Mouse (Mus musculus) layer of hippocampus, adult 18-20 months (tissue): ENCODE results near the gene Il23r. TPM values are rescaled to one million over a fixed set of nuclear protein-coding genes. Genes with fewer than 3 reads are reported as not detected.

ENCODE experiments used
- DNase-seq, 2 experiments: peaks; one replicate each; pipeline ENCODE4 v3.0.0; 2022; ENCODE audit warnings: low spot score in 2 of 2
- total RNA-seq, 2 experiments: library from RNA; stranded (reverse); gene quantifications; 2 replicates each; pipeline ENCODE4 v1.2.3; 2021

Gene Il23r
- total RNA-seq, 2 experiments from 2014 or later = 0.12 TPM; not detected in 1

DNA sequence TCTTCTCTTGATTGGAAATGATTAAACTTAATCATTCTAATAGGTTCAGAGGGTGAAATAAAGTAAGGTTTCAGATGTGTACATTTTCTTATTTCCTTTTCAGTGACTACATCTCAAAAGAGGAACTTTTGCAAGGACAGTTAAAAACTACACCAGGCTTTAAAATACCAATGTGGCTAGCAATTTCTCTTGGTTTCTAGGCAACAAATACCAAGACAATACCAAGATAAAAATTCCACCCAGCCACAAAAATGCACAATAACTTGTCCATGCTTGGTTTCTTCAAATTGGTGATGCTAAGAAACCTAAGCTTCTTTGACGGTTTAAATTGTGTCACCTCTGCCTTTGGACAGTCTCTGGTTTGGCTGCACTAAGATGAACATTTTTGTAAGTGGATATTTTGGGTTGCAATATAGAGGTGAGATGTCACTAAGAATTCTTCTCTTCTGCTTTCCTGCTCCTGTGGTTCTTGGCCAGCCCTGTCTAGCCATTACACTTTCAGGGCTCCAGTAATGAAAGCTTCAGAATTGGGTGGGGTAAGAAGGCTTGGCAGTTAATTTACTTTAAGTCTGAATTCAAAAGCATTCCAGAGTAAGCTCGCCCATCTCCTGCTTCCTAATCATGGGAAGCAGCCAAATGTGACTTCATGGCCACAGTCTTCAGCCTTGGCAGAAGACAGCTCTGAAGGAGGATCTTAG lies 56.8 kb downstream of the Il23r start:
- DNase-seq = no peak

DNA sequence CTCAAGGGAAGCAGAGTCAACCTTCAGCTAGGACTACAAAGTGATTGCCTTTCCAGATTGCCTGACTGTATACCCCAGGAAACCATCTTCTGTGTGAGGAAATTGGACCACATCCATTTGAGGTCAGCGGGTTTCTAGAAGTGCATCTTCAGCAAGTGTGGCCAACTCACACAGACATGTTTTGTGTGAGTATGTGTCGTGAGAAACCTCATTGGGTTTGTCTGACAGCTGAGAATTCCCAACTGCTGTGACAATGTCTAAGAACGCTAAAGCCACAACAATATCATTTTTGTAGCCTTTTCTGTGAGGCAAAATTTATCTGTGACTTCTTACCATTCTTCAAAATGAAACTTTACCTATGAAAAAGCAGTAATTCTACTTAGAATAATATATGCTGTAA lies 59.8 kb downstream of the Il23r start:
- no peak for DNase-seq

DNA sequence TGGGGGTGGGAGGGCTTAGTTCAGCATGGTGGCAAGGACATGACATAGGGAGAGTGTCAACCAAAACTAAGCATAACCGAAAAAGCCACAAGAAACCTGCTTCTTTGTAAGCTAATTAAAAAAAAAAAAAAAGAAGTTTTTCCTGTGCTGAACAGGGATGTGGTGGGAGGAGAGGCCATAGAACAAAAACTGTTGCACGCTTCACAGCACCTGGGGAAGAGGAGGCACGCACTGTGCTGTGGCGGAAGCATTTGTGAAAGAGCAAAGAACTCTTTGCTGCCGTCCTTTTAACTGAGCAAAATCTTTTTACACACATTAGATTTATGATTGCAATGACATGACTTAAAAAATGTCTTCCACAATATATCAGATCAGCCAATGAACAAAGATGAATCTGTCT lies 69.9 kb downstream of the Il23r start:
- no peak for DNase-seq

DNA sequence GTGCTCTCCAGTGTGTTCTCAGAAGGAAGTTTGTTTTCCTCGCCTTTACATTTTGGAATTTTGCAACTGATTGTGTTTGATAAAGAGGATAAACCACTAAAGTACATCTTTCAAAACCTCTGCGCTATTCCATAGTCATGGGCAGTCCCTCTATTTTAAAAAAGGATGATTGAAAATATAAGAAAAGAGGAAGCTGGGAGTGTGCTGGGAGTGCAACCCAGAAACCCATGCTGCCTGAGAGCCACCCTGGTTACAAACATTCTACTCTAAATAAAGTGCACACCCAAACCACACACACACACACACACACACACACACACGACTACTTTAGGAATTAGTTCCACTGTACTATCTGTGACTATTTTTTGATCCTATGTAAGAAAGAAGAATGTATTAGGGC lies 75.1 kb downstream of the Il23r start:
- DNase-seq = no peak

DNA sequence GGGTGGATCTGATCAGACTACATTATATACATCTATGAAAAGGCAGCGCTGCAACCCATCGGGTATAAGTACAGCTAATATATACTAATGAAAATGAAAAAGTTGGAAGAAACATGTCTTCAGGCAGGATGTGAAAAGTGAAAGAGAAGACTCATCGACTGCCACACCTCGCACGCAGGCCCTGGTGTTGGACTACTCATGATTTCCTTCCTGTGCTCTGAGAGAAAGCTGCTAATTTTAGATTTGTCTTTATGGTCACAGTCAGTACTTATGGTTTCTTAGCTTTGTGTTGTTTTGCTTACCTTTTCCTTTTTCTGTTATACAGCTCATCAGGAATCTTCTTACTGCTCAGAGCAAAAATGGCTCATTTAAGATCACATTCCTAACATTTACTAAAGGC lies 76.4 kb downstream of the Il23r start:
- DNase-seq = no peak

DNA sequence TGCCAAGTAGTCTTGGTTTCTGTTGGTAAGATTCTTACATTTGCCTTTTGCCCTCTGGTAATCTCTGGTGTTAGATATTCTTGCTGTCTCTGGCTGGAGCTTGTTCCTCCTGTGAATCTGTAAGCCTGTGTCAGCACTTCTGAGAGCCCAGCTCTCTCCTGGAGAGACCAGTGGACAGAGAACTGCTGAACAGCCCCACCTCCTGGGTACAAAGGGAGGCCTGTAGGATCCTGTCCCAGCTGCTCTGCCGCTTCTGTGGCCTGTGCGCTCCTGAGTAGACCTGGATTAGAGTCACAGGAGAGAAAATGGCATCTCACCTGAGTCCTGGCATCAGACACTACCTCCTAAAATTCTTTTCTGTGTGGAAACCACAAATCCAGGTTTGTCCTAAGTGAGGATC lies 78.3 kb downstream of the Il23r start:
- DNase-seq = no peak

DNA sequence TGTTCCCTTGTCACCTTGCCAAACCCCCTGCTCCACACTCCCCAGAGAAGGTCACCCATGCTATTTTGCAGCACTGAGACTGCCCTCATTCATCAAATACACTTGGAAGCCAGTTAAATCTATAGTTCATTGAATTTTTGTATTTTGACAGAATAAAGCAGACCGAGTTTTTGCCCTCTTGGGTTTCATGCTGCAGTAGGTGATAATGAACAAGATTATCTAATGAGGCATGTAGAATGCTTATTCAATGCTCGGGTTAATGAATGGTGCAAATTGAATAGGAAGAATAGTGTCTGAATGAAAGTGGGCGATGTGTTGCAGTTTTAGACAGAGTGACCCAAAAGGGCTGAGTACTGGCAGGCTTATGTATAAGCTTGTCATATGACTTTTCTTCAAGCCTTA lies 86.4 kb downstream of the Il23r start:
- no peak for DNase-seq

DNA sequence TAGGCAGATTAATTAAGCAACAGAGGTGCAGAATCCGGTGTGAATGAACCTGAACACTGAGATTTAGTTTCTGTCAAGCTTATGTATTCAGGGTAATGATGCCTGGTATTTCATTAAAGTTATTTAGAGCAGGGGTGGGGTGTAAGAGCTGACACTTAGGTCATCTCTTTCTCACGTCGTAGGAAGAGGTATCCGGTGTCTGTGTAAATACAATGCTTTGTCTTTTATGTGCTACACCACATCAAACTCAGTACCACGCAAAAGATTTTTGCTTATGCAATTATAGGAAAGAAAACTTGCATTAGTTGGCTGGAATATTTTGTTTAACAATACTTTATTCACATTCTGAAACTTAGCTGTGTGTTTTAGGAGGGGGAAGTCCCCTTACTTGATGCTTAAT lies 92.1 kb downstream of the Il23r start:
- DNase-seq = no peak

DNA sequence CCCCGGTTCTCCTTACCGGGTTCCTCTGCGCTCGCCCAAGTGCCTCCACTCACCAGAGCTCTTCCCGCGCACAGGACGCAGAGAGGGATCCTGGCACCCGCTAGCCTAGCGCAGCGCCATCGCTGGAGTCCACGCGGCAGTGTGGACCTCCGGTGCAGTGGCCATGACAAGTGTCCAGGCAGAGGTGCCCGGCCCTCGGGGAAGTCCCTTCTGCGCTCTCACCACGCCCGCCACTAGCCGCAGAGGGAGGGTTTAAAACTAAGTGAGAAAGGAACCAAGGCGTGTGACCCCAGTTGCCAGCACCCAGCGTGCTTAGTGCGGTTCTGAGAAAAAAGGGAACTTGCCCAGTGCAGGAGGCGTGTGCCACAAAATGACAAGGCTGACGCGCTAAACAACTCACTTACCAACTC lies 115.7 kb downstream of the Il23r start, which contains the start of gene Il12rb2:
Gene Il12rb2 (minus strand): TSS at position 207 of the 410 bp plus-strand sequence.
- DNase-seq = no peak

Other genes starting within 250 kb of the Il23r start
- not detected for gene Il12rb2, start 115.7 kb downstream of the Il23r start, total RNA-seq
- gene Tacstd2, start 43.9 kb upstream of the Il23r start, total RNA-seq = 1 to 10 TPM; 1.1 to 1.9 TPM